Comparison of ENCODE assay signal across 7 mouse cellular contexts in the genomic region with DNA sequence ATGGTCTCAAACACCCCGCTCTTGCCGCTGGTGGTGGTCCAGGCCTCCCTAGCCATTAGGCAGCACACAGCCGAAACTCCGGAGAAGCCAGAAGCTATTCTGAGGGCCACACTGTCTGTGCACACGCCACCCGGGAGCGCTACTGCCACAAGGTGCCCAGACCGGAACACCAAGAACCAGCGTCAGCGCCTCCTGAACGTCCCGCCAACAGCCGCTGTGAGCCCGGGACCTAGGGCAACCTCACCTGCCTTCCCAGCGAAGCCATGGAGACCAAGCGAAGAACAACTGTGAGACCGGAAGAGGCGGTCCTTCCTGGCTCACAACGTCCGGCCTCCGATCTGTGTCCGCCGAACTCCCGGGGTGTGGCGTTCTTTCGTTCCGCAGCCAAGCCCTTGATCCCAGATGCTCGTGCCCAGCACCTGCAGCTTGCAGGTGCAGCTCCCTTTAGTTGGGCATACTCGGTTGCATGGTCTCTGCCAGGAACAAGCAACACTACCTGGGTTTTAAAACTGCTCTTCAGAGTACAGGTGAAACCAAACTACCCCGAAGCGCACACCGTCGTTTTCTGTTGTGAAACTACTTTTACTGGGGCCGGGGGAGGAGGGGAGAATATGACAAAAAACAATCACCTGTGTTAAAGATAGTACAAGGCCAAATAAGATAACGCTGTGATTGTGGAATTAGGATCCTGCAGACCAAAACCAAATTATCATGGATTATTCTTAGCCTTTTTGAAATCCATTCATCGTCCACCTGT. TPM values are rescaled to one million over a fixed set of nuclear protein-coding genes. Genes with fewer than 3 reads are reported as not detected.
A peak's percentile ranks its signal among the peaks of the same experiment; 100 is the strongest.
DNase-seq lines count a peak whose midpoint lies in the region; ATAC-seq lines count a peak whose summit lies in the region.

A gene (minus strand): TSS at position 335 of the 757 bp plus-strand sequence.

- no peaks in the 10 kb centered on the region for H3K9me3 ChIP-seq in intestine, embryonic 15.5 days
- H3K9me3 ChIP-seq in midbrain, embryonic 10.5 days (replicated peaks) = no peaks in the 10 kb centered on the region

- peak within 1 kb of the TSS; percentile 79 for H3K4me3 ChIP-seq in intestine, embryonic 15.5 days (replicated peaks)
- peak within 1 kb of the TSS; percentile 90 for H3K4me3 ChIP-seq in midbrain, embryonic 10.5 days

- H3K27me3 ChIP-seq in intestine, embryonic 15.5 days (replicated peaks) = no peaks in the 10 kb centered on the region
- no peaks in the 10 kb centered on the region for H3K27me3 ChIP-seq in midbrain, embryonic 10.5 days (ENCODE audit: low read depth, poor library complexity, severe bottlenecking)

- peak within 1 kb of the TSS; percentile 65 for H3K4me2 ChIP-seq in intestine, embryonic 15.5 days (replicated peaks)

- peaks cover 3% of the 10 kb centered on the region for H3K4me1 ChIP-seq in intestine, embryonic 15.5 days (replicated peaks)
- H3K4me1 ChIP-seq in midbrain, embryonic 10.5 days = peaks cover 18% of the 10 kb centered on the region

- H3K9ac ChIP-seq in intestine, embryonic 15.5 days = peak within 1 kb of the TSS; percentile 82

- H3K27ac ChIP-seq in intestine, embryonic 15.5 days = no peak within 1 kb of the TSS
- H3K27ac ChIP-seq in midbrain, embryonic 10.5 days (replicated peaks) = peak within 1 kb of the TSS; percentile 85

- peak; percentile 96 for ATAC-seq in intestine, embryonic 15.5 days

- peak; percentile 71 for DNase-seq in adrenal gland, adult 8-10 months
- peak; percentile 75 for DNase-seq in embryo, embryonic 11.5 days (ENCODE audit: low read depth, low spot score)
- DNase-seq in gastrocnemius, postnatal 36 days = peak; percentile 71 to 73
- DNase-seq in left cerebral cortex, postnatal 25 days (ENCODE audit: low spot score in 2 of 2) = peak; percentile 82 to 84
- DNase-seq in midbrain, embryonic 10.5 days (ENCODE audit: low spot score) = peak; percentile 83
- DNase-seq in right cerebral cortex, postnatal 4 days = peak; percentile 79

- WGBS in intestine, embryonic 15.5 days = 6% methylated on average over 36 of the region's 36 CpGs
- WGBS in midbrain, embryonic 10.5 days = 9% methylated on average over 36 of the region's 36 CpGs

- H3K36me3 ChIP-seq in intestine, embryonic 15.5 days = 0 out of 2 replicates have a peak, but pooled peaks cover 5% of the 10 kb centered on the region
- H3K36me3 ChIP-seq in midbrain, embryonic 10.5 days = peaks cover 69% of the 10 kb centered on the region

- intact Hi-C loops in gastrocnemius, postnatal 36 days (cut with DNase I) = loop anchor here (2.0 to 10.0 kb wide), 3 partner anchors 39 to 371 kb away; a partner anchor contains a TSS
- intact Hi-C loops in left cerebral cortex, postnatal 25 days (cut with DNase I) = loop anchor here (5.0 kb wide), 1 partner anchor 133 kb away; no protein-coding TSS in a partner anchor

RNA-seq across cellular contexts. Expression of the gene that starts here (rescaled TPM):
- total RNA-seq in adrenal gland, adult 8-10 months (2022) = 10 to 100 TPM; 25.1 to 28.8 (median 26.1) TPM
- total RNA-seq in gastrocnemius, postnatal 36 days (2021) = 10 to 100 TPM in 1 of 2 experiments, 1 to 10 TPM in 1; 8.7 to 11.3 TPM
- polyA plus RNA-seq in intestine, embryonic 15.5 days (2015; fragmentation: Nextera tagmentation; extraction: Ambion mirVana) = 25.7 and 27.0 TPM in 2 replicates
- total RNA-seq in left cerebral cortex, postnatal 25 days (2021) = 10 to 100 TPM; 20.4 to 23.3 TPM
- polyA plus RNA-seq in midbrain, embryonic 10.5 days (2016; fragmentation: Nextera tagmentation; extraction: Ambion mirVana) = 34.9 and 36.6 TPM in 2 replicates
